Mouse (Mus musculus): ENCODE measurements around the gene Slc26a10.

DNA sequence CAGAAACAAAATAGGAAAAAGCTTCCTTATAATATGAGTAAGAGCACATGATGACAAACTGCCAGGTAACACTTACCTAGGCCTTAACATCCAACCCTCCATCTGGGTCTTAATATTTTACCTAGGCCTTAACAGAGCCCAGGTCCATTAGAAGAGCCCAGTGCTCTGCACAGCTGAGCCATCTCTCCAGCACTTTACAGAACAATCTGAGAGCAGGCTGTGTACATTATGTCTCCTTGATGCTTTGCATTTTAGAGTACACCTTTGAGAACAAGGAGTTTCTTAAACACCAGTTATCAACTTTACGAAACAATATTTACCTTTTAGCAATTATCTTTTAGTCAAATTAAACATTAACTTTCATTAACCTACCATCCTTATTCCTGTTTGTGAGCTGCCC, 24.4 kb downstream of the Slc26a10 start:
- TF ChIP-seq CTCF (IDR thresholded peaks at IDR 0.05; ENCODE audit: low read depth) (no peak), EP300 (IDR thresholded peaks at IDR 0.05; ENCODE audit: low read depth) (no peak)
